Mouse (Mus musculus) cerebellum, adult 9-10 months (tissue): ENCODE results near the gene Cbx7.

Experiments used
- DNase-seq: peaks from one replicate; pipeline ENCODE4 v3.0.0; 2022

Gene Cbx7

GRCm38 (mm10) chr15:79970940-79971339, at the start of gene Cbx7:
Gene Cbx7 (minus strand): TSS chr15:79971119.
- DNase-seq: no peak

DNA sequence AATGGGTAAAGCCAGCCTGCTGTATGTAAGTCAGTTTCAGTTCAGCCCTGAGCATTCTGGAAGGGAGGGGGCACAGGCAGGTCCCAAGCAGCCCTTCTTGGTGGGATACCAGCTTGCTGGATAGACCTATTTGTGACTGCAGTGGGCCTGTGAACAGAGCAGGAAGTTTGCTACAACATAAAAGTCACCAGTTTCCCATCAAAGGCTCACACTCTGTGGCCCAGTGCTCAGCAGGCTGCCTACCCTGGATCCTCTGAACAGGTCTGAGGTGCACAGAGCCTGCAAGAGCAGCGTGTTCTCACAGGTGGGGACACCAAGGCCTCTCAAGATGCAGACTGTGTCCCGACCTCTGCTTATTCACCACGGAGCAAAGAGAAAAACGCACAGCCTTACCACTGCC, 49.6 kb upstream of the Cbx7 start:
- DNase-seq: no peak

- no peak for DNase-seq
Measured at GRCm38 (mm10) chr15:80019625-80020024, 48.7 kb upstream of the Cbx7 start.

DNA sequence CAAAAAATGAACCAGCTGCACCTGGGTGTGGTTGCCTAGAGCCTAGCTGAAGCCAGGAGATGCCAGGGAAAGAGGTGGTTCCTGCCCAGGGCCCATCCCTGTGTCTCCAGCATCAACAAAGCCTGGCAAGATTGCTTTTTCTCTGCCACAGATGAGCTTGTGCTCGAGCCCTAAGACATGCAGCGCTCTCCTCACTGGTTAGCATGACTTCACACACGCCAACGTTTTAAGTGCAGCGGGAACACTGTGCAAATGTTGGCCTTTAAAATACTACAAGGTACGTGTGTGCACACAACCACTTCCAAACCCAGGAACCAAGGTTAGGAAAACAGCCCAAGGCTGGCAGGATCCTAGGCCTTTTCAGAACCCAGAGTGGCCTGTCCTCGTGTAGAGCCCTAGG, 48.3 kb upstream of the Cbx7 start:
- no peak for DNase-seq

DNA sequence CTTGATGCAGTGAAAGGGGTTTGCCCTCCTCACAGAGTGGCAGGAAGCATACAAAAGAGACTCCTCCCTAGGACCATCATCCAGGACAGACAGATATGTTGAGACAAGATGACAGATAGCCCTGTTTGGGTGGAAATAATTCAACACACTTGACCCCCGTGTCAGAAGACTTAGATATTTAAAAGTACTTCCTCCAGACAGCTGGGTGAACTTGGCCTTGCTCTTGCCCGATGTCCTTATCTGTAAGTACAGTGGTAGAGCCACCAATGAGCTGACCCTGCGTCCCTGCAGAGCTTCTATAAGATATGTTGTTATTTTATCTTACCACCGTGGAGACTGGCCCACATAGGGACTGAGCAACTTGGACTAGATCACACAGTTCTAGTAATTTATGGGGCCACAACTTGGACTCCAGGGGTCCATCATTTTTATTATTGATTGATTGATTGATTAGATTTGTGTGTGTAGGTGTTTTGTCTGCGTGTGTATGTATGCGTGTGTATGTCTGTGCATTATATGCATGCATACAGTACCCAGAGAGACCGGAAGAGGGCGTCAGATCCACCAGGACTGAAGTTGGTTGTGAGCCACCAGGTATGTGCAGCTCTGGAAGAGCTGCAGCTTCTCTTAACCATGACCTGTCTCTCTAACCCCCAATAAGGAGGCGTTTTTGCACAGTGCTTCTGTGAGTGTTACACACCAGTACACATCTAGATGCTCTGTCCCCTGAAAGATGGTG, 45.8 kb upstream of the Cbx7 start:
- DNase-seq: no peak

GRCm38 (mm10) chr15:80015211-80015952, 44.5 kb upstream of the Cbx7 start:
- no peak for DNase-seq

DNA sequence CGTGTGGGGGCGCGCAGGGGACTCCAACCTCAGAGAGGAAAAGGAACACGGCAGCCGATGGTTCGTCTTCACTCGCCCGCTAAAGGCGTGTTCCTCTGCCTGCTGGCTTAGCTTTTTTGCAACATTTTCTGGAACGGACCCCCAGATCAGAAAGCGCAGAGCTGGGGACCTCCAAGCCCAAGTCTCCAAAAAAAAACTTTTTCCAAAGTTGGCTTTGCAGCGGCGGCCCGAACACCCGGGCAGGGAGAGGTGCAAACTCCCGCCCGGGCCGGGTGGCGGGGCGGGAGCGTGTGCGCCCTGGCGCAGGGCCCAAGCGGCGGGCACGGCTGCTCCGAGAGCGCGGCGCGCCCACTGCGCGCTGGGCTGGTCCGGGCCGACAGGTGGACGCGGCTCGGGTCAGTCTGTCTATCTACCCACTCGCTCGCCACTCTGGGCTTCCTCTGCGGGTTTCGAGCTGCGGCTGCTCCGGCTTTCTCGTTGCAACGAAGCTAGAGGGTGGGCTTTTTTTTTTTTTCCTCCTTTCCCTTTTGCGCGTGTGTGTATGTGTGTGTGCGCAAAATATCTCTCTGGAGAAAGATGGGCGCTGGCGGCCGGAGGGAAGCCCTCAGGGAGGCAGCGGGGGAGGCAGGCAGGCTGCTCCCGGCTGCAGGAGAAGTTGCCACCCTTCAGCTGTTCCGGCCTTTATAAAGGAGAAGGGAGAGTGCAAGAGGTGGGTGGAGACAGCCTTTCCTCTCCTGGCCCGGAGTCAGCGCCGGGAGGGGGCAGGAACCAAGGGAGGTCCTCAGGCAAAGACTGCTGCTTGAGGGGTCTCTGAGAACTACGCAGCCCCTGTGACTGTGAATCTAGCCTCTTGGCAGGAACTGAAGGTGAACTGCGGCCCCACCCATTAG, 43.6 kb upstream of the Cbx7 start, which contains the start of gene Pdgfb:
Pdgfb (minus strand) TSS at position 657 of the 890 bp plus-strand sequence.
- peak; percentile 45 for DNase-seq

GRCm38 (mm10) chr15:80014031-80014320, 43.1 kb upstream of the Cbx7 start:
- DNase-seq: peak; percentile 24

- DNase-seq: peak; percentile 49
Measured at GRCm38 (mm10) chr15:80013256-80014030, 42.5 kb upstream of the Cbx7 start.

DNA sequence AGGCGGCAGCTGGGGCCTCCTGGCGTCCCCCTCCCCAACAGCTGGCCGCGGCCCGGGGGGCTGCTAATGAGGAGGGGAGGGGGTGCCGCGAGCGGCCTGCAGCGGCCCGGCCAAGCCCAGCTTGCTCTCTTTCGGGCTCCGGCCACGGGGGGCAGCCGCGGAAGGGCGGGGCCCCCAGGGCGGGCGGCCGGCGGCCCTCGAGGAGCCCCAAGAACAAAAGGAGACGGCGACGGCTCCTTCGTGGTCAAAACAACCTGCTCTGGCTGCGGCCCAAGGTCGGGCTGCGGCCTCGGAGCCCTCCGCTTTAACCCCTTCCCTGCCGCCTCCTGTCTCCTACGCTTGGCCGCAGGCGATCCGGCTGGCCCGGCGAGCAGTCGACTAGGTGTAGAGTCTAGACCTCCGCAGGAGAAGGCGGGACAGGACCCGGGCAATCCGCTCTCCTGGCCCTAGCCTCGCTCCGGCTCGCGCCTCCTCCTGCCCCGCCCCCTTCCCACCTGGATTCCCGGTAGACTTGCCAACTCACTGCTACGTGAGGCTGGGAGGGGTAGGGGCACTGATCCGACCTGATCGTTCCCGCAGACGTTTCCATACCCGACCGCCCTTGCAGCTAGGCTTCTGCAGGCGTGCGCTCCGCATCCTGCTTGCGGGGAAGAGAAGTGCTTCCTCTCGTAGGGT, 41.7 kb upstream of the Cbx7 start:
- peak; percentile 83 for DNase-seq

DNA sequence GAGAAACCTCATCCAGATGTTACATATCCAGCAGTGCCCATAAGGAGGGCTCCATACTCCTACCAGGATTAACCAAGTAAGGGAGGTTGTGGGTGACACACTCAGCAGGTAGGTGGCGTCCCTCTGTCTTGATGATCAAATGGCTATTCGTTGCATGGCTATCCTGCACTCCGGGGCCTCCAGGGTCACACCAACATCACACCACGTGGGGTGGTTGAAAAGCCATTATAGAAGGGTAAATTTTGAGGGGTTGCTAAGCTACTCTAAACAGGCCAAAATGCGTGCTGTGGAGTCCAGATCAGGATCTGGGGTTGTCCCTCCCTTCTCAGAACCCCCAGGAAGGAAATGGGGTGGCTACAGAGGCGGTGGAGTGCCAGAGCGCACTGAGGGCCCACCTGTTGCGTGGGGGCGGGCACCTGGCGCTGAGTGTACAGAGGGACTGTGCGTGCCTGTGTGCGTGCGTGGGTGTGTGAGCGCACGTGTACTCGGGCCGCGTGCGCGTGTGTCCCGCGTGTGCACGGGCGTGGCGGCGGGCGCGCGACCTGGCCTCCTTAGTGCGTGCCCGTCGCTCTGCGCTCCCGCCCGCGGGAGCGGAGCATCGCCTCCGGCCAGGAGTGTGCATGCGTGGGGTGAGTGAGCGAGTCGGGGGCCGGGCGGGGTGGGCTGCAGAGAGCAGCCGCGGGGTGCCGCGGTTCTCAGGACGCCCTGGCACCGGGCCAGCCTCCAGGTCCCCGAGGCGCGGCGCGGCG, 41.0 kb upstream of the Cbx7 start:
- DNase-seq: peak; percentile 88

- peak; percentile 24 for DNase-seq
Measured at GRCm38 (mm10) chr15:80011194-80011593, 40.3 kb upstream of the Cbx7 start.

DNA sequence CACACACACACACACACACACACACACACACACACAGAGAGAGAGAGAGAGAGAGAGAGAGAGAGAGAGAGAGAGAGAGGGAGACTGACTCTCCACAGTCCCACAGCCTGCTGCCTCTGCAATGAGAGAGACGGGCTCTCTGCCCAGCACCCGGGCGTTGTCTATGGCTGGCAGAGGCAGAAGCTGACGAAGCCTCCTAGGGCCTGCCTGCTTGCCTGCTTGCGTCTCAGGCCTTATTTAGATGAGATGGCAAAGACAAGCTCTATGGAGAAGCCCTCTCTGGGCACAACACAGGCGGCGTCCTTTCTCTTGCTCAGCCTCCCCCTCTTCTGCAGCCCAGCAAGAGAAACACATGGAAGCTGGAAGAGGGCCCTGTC, 39.3 kb upstream of the Cbx7 start:
- DNase-seq: peak; percentile 26

- no peak for DNase-seq
Measured at GRCm38 (mm10) chr15:80009421-80010181, 38.7 kb upstream of the Cbx7 start.

DNA sequence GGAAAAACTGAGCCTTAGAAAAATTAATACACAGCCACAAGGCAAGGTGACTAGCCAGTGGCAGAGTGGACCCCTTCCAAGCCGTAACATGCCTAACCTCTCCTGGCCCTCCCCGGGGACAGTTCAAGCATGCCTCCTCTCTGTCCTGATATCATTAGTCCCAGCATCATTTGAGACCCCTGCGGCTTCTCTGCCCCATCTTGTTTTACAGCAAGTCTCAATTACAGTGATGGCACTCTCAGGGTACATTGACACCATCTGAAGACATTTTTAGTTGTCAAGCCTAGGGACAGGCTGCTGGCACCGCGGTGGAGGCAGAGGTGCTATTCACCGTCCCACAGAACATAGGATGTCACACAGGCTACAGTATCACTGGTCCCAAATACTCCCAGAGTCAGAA, 37.5 kb upstream of the Cbx7 start:
- DNase-seq: no peak

- DNase-seq: no peak
Measured at GRCm38 (mm10) chr15:80006156-80006555, 35.2 kb upstream of the Cbx7 start.

DNA sequence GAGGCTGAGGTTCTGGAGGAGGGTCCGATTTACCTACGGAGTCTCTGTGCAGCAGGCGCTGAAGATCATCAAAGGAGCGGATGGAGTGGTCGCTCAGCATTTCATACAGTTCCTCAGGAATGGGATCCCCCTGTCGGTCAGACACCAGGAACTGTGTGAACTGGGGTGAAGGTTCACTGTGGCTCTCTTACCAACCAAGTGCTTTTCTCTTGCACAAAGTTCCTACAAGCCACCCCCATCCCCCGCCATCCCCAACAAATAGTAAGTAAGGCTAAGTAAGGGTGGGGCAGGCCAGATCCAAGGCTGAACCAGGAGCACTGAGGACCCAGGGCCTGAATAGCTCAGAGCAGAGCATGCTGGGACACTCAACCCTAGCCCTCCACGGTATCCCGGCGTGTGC, 34.5 kb upstream of the Cbx7 start:
- DNase-seq: no peak

DNA sequence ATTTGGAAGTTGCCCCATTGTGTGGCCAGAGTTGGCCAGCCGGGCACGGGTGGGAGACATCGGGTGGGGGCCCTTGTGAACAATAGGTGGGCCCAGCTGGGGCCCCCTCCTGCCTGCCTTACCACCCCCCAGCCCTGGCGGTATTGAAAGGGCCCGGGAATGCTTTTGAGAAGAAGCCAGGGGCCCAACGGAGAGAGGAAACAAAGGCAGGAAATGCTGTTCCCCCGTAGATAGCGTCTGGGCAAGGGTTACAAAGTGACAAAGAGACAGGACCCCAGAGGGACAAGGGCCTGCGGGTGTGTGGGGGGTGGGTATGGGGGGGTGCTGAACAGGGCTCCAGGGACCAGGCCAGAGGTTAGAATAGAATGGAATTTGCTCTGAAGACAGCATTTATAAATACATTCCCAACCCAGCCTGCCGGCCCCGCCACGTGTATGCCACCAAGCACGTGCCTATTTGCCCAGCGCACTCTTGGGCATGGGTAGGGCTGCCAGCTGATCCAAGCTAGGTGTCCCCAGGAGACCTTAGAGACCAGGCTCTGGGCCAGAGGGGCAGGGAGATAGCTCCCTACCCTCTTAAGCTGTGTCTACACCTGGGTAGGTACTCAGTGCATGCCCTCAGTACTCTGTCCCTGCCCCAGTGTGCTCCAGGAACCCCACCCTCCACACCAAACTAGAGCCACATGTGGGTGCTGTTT, 33.9 kb upstream of the Cbx7 start:
- DNase-seq: no peak

DNA sequence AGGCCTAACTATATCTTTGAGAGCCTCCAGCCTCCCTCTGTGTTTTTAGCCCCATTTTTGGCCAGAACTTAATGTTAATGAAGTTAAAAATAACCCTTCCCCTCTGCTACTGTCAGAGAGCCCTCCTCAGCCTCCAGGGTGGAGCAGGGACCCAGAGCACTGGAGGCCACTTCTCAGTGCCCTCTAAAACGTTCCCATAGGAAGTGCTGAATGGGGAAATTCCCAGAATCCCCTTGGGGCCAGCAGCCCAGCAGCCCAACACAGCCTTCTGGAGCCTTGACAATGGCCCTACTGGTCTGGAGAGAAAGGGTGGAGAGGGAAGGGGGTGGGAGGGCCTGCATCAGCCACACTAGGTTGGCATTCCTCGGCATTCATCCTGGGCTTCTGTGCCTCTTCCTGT, 32.7 kb upstream of the Cbx7 start:
- DNase-seq: no peak

DNA sequence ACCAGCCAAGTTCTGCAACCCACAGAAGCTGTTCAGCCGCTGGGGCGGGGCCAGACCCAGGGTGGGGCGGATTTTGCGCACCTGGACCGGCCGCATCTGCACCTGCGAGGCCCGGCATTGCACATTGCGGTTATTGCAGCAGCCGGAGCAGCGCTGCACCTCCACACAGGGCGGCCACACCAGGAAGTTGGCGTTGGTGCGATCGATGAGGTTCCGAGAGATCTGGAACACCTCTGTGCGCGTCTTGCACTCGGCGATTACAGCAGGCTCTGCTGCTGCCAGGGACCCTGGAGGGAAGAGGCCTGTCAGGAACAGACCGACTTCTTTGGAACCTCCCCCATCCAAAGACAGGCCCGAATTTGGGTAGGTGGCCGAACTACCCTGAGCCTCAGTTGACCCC, 30.7 kb upstream of the Cbx7 start:
- DNase-seq: no peak
